Mouse (Mus musculus): Measurements from ENCODE around the gene Mtmr10. TPM values are rescaled to one million over a fixed set of nuclear protein-coding genes. Genes with fewer than 3 reads are reported as not detected.

The Mtmr10 gene
- polyA plus RNA-seq, 1 experiment = 0.02 TPM

- Histone ChIP-seq H3K4me1 (ENCODE audit: control insufficient read depth) (peaks cover 16% of the 10 kb centered on the region), H3K4me3 (replicated peaks) (peak overlapping the region; percentile 92), H3K9me3 (ENCODE audit: control insufficient read depth, low read length) (no peaks in the 10 kb centered on the region), H3K36me3 (ENCODE audit: control insufficient read depth) (peaks cover 55% of the 10 kb centered on the region), H3K27me3 (ENCODE audit: control insufficient read depth) (no peaks in the 10 kb centered on the region)
- TF ChIP-seq TAL1 (IDR thresholded peaks at IDR 0.05; ENCODE audit: low read length) (no peak), GATA1 (IDR thresholded peaks at IDR 0.05; ENCODE audit: low read length) (no peak)
Measured at GRCm38 (mm10) chr7:64373147-64373829, 85.8 kb downstream of the Mtmr10 start.

GRCm38 (mm10) chr7:64373830-64374562 lies 86.5 kb downstream of the Mtmr10 start, which contains the start of gene Fan1:
TSS of gene Fan1 (minus strand) at chr7:64374095.
- no peak for TF ChIP-seq GATA1 (IDR thresholded peaks at IDR 0.05; ENCODE audit: low read length)
- H3K4me1 ChIP-seq (ENCODE audit: control insufficient read depth) = peaks cover 16% of the 10 kb centered on the region
- peak within 1 kb of the TSS; percentile 92 for H3K4me3 ChIP-seq (replicated peaks)
- no peaks in the 10 kb centered on the region for H3K9me3 ChIP-seq (ENCODE audit: control insufficient read depth, low read length)
- no peaks in the 10 kb centered on the region for H3K27me3 ChIP-seq (ENCODE audit: control insufficient read depth)
- peaks cover 56% of the 10 kb centered on the region for H3K36me3 ChIP-seq (ENCODE audit: control insufficient read depth)

Other genes starting within 250 kb of the Mtmr10 start
- 0.01 TPM in 1 of 2 replicates, not detected in the other for gene Trpm1, start 133.8 kb upstream of the Mtmr10 start, polyA plus RNA-seq (2012)
- gene Fan1, start 86.4 kb downstream of the Mtmr10 start, polyA plus RNA-seq (2012) = 0.04 and 0.05 TPM in 2 replicates
- 0.21 and 0.35 TPM in 2 replicates for gene Mphosph10, start 104.6 kb downstream of the Mtmr10 start, polyA plus RNA-seq (2012)
- 0.24 and 0.35 TPM in 2 replicates for gene Mcee, start 105.0 kb downstream of the Mtmr10 start, polyA plus RNA-seq (2012)
- not detected in 2 replicates for gene Apba2, start 214.1 kb downstream of the Mtmr10 start, polyA plus RNA-seq (2012)